Mouse (Mus musculus): ENCODE results near the gene Gpr45.
"Not testable (repeated sequence)": the region's sequence is repeated elsewhere in the genome, so short reads cannot be mapped to it uniquely, and the experiment has no call there.

The Gpr45 gene

GRCm38 (mm10) chr1:42952734-42953481 lies at the start of gene Gpr45:
Gene Gpr45 (plus strand): TSS chr1:42952872.
- no peak for DNase-seq (ENCODE audit: low read depth, low spot score)

GRCm38 (mm10) chr1:42905148-42905547 lies 47.5 kb upstream of the Gpr45 start:
- DNase-seq (ENCODE audit: low read depth, low spot score), result no peak

- DNase-seq (ENCODE audit: low read depth, low spot score), result no peak
Observed at GRCm38 (mm10) chr1:42906696-42907095, 46.0 kb upstream of the Gpr45 start.

- no peak for DNase-seq (ENCODE audit: low read depth, low spot score)
Observed at GRCm38 (mm10) chr1:42907153-42907552, 45.5 kb upstream of the Gpr45 start.

- DNase-seq (ENCODE audit: low read depth, low spot score), result no peak
Observed at GRCm38 (mm10) chr1:42915062-42915461, 37.6 kb upstream of the Gpr45 start.

- no peak for DNase-seq (ENCODE audit: low read depth, low spot score)
Observed at GRCm38 (mm10) chr1:42916719-42917118, 36.0 kb upstream of the Gpr45 start.

- peak; percentile 40 for DNase-seq (ENCODE audit: low read depth, low spot score)
Observed at GRCm38 (mm10) chr1:42917908-42918307, 34.8 kb upstream of the Gpr45 start.

GRCm38 (mm10) chr1:42923924-42924323 lies 28.7 kb upstream of the Gpr45 start:
- no peak for DNase-seq (ENCODE audit: low read depth, low spot score)

- DNase-seq (ENCODE audit: low read depth, low spot score), result no peak
Observed at GRCm38 (mm10) chr1:42933613-42934012, 19.1 kb upstream of the Gpr45 start.

- no peak for DNase-seq (ENCODE audit: low read depth, low spot score)
Observed at GRCm38 (mm10) chr1:42948486-42948885, 4.2 kb upstream of the Gpr45 start.

GRCm38 (mm10) chr1:42953482-42953822 lies 780 bp downstream of the Gpr45 start:
- no peak for DNase-seq (ENCODE audit: low read depth, low spot score)

- no peak for DNase-seq (ENCODE audit: low read depth, low spot score)
Observed at GRCm38 (mm10) chr1:42956828-42957227, 4.2 kb downstream of the Gpr45 start.

GRCm38 (mm10) chr1:42983082-42983771 lies 30.6 kb downstream of the Gpr45 start:
- DNase-seq (ENCODE audit: low read depth, low spot score), result no peak

- no peak for DNase-seq (ENCODE audit: low read depth, low spot score)
Observed at GRCm38 (mm10) chr1:42984119-42984518, 31.4 kb downstream of the Gpr45 start.

GRCm38 (mm10) chr1:42988996-42989395 lies 36.3 kb downstream of the Gpr45 start:
- DNase-seq (ENCODE audit: low read depth, low spot score), result no peak

GRCm38 (mm10) chr1:43006051-43006514 lies 53.4 kb downstream of the Gpr45 start:
- no peak for DNase-seq (ENCODE audit: low read depth, low spot score)

- DNase-seq (ENCODE audit: low read depth, low spot score), result no peak
Observed at GRCm38 (mm10) chr1:43006524-43006923, 53.9 kb downstream of the Gpr45 start.

- no peak for DNase-seq (ENCODE audit: low read depth, low spot score)
Observed at GRCm38 (mm10) chr1:43010461-43010860, 57.8 kb downstream of the Gpr45 start.

- not testable (repeated sequence) for DNase-seq (ENCODE audit: low read depth, low spot score)
Observed at GRCm38 (mm10) chr1:43015153-43015685, 62.5 kb downstream of the Gpr45 start.

- no peak for DNase-seq (ENCODE audit: low read depth, low spot score)
Observed at GRCm38 (mm10) chr1:43036014-43036413, 83.3 kb downstream of the Gpr45 start.

- no peak for DNase-seq (ENCODE audit: low read depth, low spot score)
Observed at GRCm38 (mm10) chr1:43042271-43042670, 89.6 kb downstream of the Gpr45 start.

GRCm38 (mm10) chr1:43045204-43045982 lies 92.7 kb downstream of the Gpr45 start:
- no peak for DNase-seq (ENCODE audit: low read depth, low spot score)
